Mouse (Mus musculus): ENCODE data around the gene Tmem145.

The Tmem145 gene

DNA sequence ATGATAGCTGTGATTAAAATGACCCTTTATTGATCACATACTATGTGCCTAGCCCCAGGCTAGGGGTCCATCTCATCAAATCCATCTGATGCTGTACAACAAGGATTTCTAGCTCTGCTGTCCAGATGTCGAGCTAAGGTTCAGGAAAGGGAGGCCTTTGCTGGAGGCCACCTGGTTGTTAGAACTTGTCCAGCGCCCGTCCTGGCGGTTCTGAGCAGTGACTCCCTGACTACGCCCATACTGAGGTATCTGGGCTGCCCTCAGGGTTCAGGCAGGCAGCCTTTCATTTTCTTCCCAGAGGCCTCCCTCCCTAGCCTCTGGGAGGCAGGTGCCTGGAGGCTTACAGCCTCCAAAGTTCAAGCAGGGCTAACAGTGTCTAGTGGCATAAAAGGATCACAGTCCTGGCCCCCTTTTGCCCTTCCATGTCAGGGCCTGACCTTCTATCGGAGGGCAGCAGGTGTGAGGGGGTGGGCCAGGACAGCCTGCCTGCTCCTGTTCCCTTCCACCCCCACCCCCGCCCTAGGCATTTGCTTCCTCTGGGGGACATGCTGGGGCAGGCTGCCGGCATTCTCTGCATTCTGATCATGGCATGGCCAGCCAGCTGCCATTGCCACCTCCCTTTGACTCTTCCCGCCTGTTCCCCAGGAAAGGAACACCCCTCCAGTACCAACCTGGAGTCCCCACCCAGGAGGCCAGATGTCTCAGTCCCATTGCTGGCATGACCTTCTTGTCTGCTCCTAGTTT lies 30.2 kb upstream of the Tmem145 start:
- no peak for DNase-seq (ENCODE audit: low spot score)

DNA sequence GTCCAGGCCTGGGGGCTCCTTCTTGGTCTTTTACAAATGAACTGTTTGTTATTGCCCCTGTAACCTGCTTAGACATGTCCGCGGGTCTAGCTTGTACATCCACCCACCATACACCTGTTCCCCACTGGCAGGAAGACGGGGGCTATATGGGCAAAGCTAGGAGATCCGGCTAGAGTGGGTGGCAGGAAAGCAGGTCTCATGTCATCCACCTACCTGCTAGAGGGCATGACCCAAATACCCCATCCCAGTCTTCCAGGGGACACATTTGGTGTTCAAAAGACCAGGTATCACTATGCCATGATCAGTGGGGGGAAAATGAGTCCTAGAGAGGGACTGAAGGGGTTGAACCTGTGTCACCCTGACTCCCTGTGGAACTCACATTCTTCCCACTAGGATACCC lies 28.5 kb upstream of the Tmem145 start:
- no peak for DNase-seq (ENCODE audit: low spot score)

- DNase-seq (ENCODE audit: low spot score) = no peak
These were observed 27.9 kb upstream of the Tmem145 start for GRCm38 (mm10) chr7:25277998-25278340.

GRCm38 (mm10) chr7:25278341-25279075 lies 27.4 kb upstream of the Tmem145 start:
- peak; percentile 94 for DNase-seq (ENCODE audit: low spot score)

DNA sequence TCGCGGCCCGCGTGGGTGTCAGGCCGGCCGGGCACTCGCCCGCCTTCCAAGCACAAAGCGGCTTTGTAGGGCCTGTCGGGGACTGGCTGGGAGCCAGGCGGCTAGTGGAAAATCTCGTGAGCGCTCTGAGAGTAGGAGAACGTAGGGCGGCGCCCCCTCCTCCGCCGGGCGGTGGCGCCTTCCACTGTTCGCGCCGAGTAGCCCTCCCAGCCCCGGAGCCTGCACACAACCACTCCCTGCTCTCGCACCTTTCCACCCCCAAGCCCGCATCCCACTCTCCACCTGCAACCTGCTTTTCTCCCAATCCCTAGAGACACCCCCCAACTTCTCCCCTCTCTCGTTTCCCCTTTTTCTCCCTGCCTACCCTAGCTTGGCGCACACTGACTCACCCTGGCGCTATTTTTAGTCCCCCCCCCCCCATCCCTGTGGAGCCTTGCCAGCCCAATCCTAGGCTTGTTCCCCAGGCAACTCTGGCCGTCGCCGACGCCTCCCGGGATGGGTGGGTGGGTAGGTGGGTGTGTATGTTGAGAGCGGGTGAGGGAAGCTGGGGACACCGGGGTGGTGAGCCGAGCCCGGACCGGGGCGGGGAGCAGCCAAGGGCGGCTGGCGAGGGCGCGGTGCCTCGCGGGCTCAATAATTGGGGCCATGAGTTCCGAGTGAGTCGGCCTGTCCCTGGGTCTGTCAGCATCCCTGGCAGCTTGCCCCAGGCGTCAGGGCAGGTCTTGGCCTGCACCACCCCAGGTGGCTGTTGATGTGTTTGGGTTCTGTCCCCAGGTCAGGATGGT lies 26.6 kb upstream of the Tmem145 start:
- peak; percentile 80 for DNase-seq (ENCODE audit: low spot score)

DNA sequence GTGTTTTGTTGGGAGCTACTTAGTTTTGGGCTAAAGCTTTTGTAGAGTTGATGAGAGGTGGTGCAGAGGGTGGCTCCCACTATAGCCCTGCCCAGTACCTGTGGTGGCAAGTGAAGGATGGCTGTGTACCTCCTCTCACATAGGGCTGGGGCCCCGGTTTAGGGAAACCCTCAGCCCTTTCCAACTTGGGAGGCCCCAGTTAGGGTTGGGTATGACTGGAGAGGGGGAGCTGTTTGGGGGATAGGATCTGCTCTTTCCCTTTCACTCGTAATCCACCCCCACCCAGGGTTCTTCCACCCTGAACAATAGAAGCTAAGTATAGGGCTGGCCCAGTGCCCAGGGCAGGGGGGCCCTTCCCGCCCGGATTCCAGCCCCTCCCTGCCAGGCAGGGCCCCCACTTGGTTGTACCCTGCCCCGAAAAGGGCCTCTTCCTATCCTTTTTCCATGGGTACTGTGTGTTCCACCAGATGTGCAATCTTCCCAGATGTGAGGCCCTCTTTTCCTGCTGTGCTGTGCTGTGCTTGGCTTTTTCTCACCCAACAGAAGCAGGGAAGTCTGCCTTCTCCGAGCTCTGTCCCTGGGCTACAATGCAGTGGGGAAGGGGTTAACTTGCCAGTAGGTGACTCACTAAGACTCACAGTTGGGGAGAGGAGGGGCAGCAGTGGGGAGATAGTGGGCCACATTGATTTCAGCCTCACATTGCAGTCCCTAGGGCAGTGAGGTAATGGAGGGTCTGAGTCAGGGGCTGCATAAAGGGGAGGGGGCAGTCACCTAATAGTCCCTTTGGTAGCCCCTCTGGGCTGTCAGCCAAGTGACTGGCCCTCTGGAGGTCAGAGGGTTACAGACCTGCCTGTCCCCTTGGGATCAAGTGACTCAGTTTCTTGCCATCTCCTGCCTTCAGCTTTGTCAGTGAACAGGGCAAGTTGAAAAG lies 25.8 kb upstream of the Tmem145 start:
- no peak for DNase-seq (ENCODE audit: low spot score)

- DNase-seq (ENCODE audit: low spot score) = no peak
These were observed 24.7 kb upstream of the Tmem145 start for GRCm38 (mm10) chr7:25281166-25281733.

- peak; percentile 97 for DNase-seq (ENCODE audit: low spot score)
These were observed 23.9 kb upstream of the Tmem145 start for GRCm38 (mm10) chr7:25281734-25282601.

DNA sequence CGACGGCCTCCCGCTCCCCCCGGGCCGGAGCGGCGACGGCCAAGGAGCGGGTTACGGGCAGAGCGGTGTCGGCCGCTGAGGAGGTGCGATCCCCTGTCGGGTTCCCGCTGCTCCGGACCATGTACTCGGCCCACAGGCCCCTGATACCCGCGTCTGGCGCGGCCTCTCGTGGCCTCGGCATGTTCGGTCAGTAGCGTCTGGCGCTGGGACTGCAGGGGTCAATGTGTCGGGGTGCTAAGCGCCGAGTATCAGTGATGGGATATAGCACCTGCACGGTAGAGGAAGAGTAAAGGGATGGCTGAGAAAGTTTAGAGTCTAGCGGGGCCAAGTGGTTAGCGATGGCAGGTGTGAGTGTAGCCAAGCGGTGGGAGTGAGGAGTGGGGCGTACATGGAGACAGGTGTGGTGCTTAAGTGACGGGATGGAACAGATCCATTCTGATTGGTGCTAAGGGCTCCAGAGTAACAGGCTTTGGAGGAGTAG lies 23.1 kb upstream of the Tmem145 start:
- DNase-seq (ENCODE audit: low spot score) = peak; percentile 38

DNA sequence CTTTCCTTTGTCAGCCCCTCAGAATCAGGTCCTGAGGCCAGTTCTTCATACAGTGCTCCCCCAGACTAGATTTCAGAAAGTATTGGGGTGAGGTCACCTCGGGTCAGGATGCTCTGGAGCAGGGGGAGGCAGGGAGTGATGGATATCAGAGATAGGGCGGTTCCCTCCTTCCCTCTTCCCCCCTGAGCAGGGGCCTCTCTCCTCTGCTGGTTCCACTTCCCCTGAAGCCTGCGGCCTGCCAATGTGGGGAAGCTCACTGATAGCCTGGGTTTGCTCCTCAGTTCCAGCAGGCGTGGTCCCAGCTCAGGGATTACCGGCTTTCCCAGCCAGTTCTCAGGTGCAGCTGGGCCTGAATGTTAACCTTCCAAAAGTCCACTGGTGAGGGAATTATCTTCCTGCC lies 22.3 kb upstream of the Tmem145 start:
- no peak for DNase-seq (ENCODE audit: low spot score)

- no peak for DNase-seq (ENCODE audit: low spot score)
These were observed 21.7 kb upstream of the Tmem145 start for GRCm38 (mm10) chr7:25284171-25284570.

GRCm38 (mm10) chr7:25284766-25285165 lies 21.1 kb upstream of the Tmem145 start:
- DNase-seq (ENCODE audit: low spot score) = no peak

DNA sequence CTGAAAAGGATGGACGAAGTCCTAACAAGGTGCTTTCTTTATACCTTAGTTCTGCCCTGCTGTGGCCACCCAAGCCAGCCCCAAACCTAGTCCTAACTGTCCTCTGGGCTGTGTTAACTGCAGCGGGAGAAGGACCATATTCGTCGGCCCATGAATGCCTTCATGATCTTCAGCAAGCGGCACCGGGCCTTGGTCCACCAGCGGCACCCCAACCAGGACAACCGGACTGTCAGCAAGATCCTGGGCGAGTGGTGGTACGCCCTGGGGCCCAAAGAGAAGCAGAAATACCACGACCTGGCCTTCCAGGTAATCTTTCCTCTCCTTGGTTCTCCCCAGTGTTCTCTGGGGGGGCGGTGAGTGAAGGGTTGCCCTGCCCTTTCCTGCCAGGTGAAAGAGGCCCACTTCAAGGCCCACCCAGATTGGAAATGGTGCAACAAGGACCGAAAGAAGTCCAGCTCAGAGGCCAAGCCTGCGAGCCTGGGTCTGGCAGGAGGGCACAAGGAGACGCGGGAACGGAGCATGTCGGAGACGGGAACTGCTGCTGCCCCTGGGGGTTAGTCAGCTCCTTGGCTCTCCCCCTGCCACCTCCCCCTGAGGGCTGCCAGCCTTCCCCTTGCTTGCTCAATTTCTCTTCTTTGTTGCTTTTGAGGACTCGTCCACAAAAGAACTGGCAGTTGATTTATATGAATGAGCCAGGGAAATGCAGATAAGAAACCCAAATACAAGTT lies 20.2 kb upstream of the Tmem145 start:
- no peak for DNase-seq (ENCODE audit: low spot score)

DNA sequence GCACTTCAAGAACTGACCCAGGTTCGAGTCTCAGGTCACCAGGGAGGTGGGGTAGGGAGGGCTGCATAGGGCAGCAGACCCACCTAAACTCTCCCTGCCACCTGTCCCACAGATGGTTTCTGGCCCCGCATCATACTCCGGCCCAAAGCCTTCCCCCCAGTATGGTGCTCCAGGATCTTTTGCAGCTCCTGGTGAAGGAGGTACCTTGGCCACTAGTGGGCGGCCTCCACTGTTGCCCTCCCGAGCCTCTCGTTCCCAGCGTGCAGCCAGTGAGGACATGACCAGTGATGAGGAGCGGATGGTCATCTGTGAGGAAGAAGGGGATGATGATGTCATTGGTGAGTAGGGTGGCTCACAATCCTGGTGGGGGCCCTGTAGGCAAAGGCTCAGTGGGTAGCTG lies 18.9 kb upstream of the Tmem145 start:
- no peak for DNase-seq (ENCODE audit: low spot score)

GRCm38 (mm10) chr7:25288011-25288410 lies 17.9 kb upstream of the Tmem145 start:
- DNase-seq (ENCODE audit: low spot score) = no peak

GRCm38 (mm10) chr7:25288721-25289120 lies 17.2 kb upstream of the Tmem145 start:
- DNase-seq (ENCODE audit: low spot score) = no peak

- DNase-seq (ENCODE audit: low spot score) = no peak
These were observed 16.0 kb upstream of the Tmem145 start for GRCm38 (mm10) chr7:25289925-25290324.

DNA sequence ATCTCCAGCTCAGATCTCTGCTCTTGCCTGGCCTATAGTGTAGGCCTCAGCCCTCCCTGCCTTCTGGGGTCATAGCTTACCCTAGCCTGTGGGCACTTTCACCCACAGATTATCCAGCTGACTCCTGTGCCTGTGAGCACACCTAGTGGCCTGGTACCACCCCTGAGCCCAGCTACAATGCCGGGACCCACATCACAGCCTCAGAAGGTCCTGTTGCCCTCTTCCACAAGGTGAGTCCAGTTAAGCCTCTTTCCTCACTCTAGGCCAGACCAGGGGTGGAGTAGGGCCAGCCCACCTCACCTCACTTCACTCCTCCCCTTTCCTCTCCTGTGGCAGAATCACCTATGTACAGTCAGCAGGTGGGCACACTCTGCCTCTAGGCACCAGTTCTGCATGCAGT lies 15.4 kb upstream of the Tmem145 start:
- DNase-seq (ENCODE audit: low spot score) = no peak

DNA sequence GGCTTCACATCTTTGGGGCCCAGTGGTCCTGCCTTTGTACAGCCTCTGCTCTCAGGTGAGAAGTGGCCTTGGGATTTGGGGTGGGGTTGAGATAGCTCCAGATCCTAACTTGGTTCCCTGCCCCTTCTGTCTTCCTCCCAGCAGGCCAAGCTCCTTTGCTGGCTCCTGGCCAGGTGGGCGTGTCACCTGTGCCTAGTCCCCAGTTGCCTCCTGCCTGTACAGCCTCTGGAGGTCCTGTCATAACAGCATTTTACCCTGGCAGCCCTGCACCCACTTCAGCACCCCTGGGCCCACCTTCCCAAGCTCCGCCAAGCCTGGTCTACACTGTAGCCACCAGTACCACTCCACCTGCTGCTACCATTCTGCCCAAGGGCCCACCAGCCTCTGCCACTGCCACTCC lies 15.0 kb upstream of the Tmem145 start:
- DNase-seq (ENCODE audit: low spot score) = no peak

- no peak for DNase-seq (ENCODE audit: low spot score)
These were observed 13.8 kb upstream of the Tmem145 start for GRCm38 (mm10) chr7:25292107-25292506.
